Mouse (Mus musculus): ENCODE data around the gene Ythdc1. TPM values are rescaled to one million over a fixed set of nuclear protein-coding genes. Genes with fewer than 3 reads are reported as not detected.

The Ythdc1 gene
- 13.9 and 15.4 TPM in 2 replicates for polyA plus RNA-seq (2012; ENCODE audit: low replicate concordance)

DNA sequence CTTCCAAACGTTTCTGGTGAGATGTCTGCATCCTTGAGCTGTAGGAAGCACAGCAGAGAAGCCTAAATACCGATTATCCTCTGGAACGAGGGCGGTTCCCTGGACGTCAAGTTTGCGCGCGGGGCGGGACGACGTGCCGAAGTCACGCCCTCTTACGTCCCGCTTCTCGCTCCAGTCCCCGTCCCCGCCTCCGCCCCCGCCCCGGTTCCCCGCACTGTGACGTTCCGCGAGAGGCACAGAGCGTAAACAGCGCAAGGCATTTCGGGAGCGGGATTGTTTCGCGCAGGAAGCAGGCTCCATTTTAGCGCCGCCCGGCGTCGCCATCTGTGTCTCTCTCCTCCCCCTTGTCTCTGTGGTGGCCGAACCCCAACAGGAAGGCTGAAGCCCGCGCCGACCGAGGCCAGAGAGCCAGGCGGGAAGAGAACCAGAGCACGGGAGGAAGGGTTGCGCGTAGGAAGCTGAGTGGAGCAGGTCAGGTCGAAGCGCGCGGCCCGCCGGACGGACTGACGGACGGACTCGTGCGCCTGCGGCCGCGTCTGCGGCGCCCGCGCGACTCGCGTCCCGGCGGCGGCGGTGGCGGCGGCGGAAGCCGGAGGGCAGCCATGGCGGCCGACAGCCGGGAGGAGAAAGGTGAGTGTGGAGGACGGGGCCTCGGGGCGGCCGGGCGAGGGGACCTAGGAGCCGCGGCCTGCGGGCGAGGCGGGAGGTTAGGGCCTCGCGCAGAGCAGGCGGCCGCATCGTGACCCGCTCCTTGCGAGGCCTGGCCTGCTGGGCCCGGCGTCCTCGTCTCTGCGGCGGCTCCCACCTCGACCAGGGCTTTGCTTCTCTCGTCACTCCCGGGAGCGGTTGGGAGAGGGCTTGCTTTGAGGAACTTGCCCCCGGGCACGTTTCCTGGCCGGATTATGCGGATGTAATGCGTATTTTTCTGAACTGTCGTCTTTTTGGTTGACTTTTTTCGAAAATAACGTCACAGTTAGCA is at the start of gene Ythdc1:
Ythdc1 (plus strand) TSS at position 260 of the 979 bp plus-strand sequence.

Other genes with a start within 250 kb of the Ythdc1 start
- gene Tmprss11f, start 171.8 kb upstream of the Ythdc1 start, polyA plus RNA-seq (2012; ENCODE audit: low replicate concordance): not detected in 2 replicates
- 0.03 TPM in 1 of 2 replicates, not detected in the other for gene Tmprss11b, start 127.9 kb upstream of the Ythdc1 start, polyA plus RNA-seq (2012; ENCODE audit: low replicate concordance)
- gene Tmprss11e, start 58.4 kb upstream of the Ythdc1 start, polyA plus RNA-seq (2012; ENCODE audit: low replicate concordance): not detected in 2 replicates
- not detected in 2 replicates for gene Ugt2b34, start 102.7 kb downstream of the Ythdc1 start, polyA plus RNA-seq (2012; ENCODE audit: low replicate concordance)
- not detected in 2 replicates for gene Ugt2b1, start 122.3 kb downstream of the Ythdc1 start, polyA plus RNA-seq (2012; ENCODE audit: low replicate concordance)
- gene Ugt2b35, start 196.6 kb downstream of the Ythdc1 start, polyA plus RNA-seq (2012; ENCODE audit: low replicate concordance): not detected in 2 replicates